Mouse (Mus musculus) G1E (cell line): ENCODE measurements at regions not wholly inside any gene's neighbourhood (a gene's known extent, or its start where the extent isn't known, plus 50 kb on each side); places are given as distances from the start of the nearest gene placed in this dataset.

Source experiments
- CTCF ChIP-seq: IDR thresholded peaks from 2 replicates; pipeline ENCODE4 v1.5.1; 2012; ENCODE audit warnings: low read depth, low read length, inconsistent platforms, mixed read lengths
- GATA1 ChIP-seq: IDR thresholded peaks from 2 replicates; pipeline ENCODE4 v1.6.1; 2012; ENCODE audit warnings: borderline replicate concordance, low read length, inconsistent platforms, mixed read lengths

- TF ChIP-seq CTCF (no peak), GATA1 (no peak)
Measured at GRCm38 (mm10) chr12:112237061-112237490, 91.1 kb downstream of the Kif26a start.
